Mouse (Mus musculus) CH12.LX (cell line): ENCODE data around the gene Vtcn1. TPM values are rescaled to one million over a fixed set of nuclear protein-coding genes. Genes with fewer than 3 reads are reported as not detected.

Source experiments
- DNase-seq: peaks from one replicate; pipeline ENCODE4 v3.0.0-alpha.2; 2013; ENCODE audit errors: extremely low read depth
- H3K27ac ChIP-seq: 2 replicates; pipeline ENCODE4 v1.5.1; 2012; ENCODE audit warnings: low read depth, mild to moderate bottlenecking, control low read depth, moderate library complexity; ENCODE audit not compliant: insufficient read depth
- H3K27me3 ChIP-seq: replicated peaks from 2 replicates; pipeline ENCODE3; 2012; ENCODE audit warnings: inconsistent platforms
- H3K36me3 ChIP-seq, 2 experiments: replicated peaks in 1 of 2; 2 replicates each; pipeline versions ENCODE3 to v1.6.1; 2012; ENCODE audit warnings: inconsistent platforms in 1 of 2, low read length in 1 of 2, mild to moderate bottlenecking in 1 of 2, mixed read lengths in 1 of 2, moderate library complexity in 1 of 2; ENCODE audit not compliant: control insufficient read depth in 1 of 2, insufficient read depth in 1 of 2
- H3K4me1 ChIP-seq, 2 experiments: 2 replicates each; pipeline ENCODE4 v1.6.1; 2012; ENCODE audit warnings: inconsistent platforms in 1 of 2, moderate library complexity in 1 of 2; ENCODE audit not compliant: insufficient read depth in 2 of 2, control insufficient read depth in 1 of 2
- H3K4me2 ChIP-seq: 2 replicates; pipeline ENCODE4 v1.6.1; 2012; ENCODE audit warnings: low read depth, mild to moderate bottlenecking, control low read depth; ENCODE audit not compliant: poor library complexity, insufficient read depth, severe bottlenecking
- H3K4me3 ChIP-seq, 3 experiments: fragments of 150-350 bp in 1 of 3; sonication (generic) in 1 of 3; replicated peaks in 1 of 3; 2 replicates each; pipeline versions ENCODE3 to v1.5.1; 2011 to 2012; ENCODE audit warnings: low read depth in 2 of 3, low read length in 2 of 3, mild to moderate bottlenecking in 2 of 3, moderate library complexity in 2 of 3, control low read depth in 1 of 3, improper control_type of control experiment in 1 of 3, inconsistent platforms in 1 of 3, mixed read lengths in 1 of 3; ENCODE audit not compliant: poor library complexity in 1 of 3
- H3K79me2 ChIP-seq: replicated peaks from 2 replicates; pipeline ENCODE4 v1.6.1; 2012; ENCODE audit warnings: mild to moderate bottlenecking, moderate library complexity; ENCODE audit not compliant: control insufficient read depth, poor library complexity, insufficient read depth, severe bottlenecking; ENCODE audit errors: extremely low read depth
- H3K9ac ChIP-seq: 2 replicates; pipeline ENCODE4 v1.6.1; 2012; ENCODE audit warnings: low read depth, mild to moderate bottlenecking, control low read depth, moderate library complexity; ENCODE audit not compliant: insufficient read depth
- H3K9me3 ChIP-seq: replicated peaks from 2 replicates; pipeline ENCODE3; 2012; ENCODE audit warnings: low read length, inconsistent platforms, mixed read lengths
- BHLHE40 ChIP-seq: IDR thresholded peaks from 2 replicates; pipeline ENCODE4 v1.6.1; 2011; ENCODE audit warnings: mild to moderate bottlenecking, low read depth, low read length, improper control_type of control experiment
- CHD2 ChIP-seq: IDR thresholded peaks from 2 replicates; pipeline ENCODE4 v1.6.1; 2011; ENCODE audit warnings: low read length, improper control_type of control experiment
- E2F4 ChIP-seq: IDR thresholded peaks from 2 replicates; pipeline ENCODE4 v1.6.1; 2011; ENCODE audit warnings: low read depth, low read length, improper control_type of control experiment; ENCODE audit not compliant: insufficient replicate concordance
- ELF1 ChIP-seq: IDR thresholded peaks from 2 replicates; pipeline ENCODE4 v1.6.1; 2014; ENCODE audit warnings: low read depth, mild to moderate bottlenecking, inconsistent platforms, low read length, improper control_type of control experiment
- EP300 ChIP-seq: IDR thresholded peaks from 2 replicates; pipeline ENCODE4 v1.6.1; 2011; ENCODE audit warnings: low read length, improper control_type of control experiment
- GABPA ChIP-seq: IDR thresholded peaks from 2 replicates; pipeline ENCODE4 v1.6.1; 2012; ENCODE audit warnings: low read depth, low read length, improper control_type of control experiment, inconsistent platforms; ENCODE audit not compliant: insufficient replicate concordance
- HCFC1 ChIP-seq: IDR thresholded peaks from 2 replicates; pipeline ENCODE4 v1.6.1; 2012; ENCODE audit warnings: low read depth, mild to moderate bottlenecking, inconsistent platforms, low read length, improper control_type of control experiment
- JUN ChIP-seq: IDR thresholded peaks from 2 replicates; pipeline ENCODE4 v1.6.1; 2011; ENCODE audit warnings: low read depth, mild to moderate bottlenecking, low read length, improper control_type of control experiment, moderate library complexity; ENCODE audit not compliant: insufficient read depth
- KAT2A ChIP-seq: IDR thresholded peaks from 2 replicates; pipeline ENCODE4 v1.6.1; 2012; ENCODE audit warnings: low read length, improper control_type of control experiment, inconsistent platforms; ENCODE audit not compliant: insufficient replicate concordance
- MAFK ChIP-seq: IDR thresholded peaks from 2 replicates; pipeline ENCODE4 v1.6.1; 2011; ENCODE audit warnings: low read length, improper control_type of control experiment; ENCODE audit not compliant: insufficient replicate concordance
- MAZ ChIP-seq: IDR thresholded peaks from 2 replicates; pipeline ENCODE4 v1.6.1; 2012; ENCODE audit warnings: low read depth, mild to moderate bottlenecking, inconsistent platforms, low read length, improper control_type of control experiment, moderate library complexity
- MEF2A ChIP-seq: IDR thresholded peaks from 2 replicates; pipeline ENCODE4 v1.6.1; 2014; ENCODE audit warnings: low read depth, mild to moderate bottlenecking, inconsistent platforms, low read length, improper control_type of control experiment, borderline replicate concordance
- MYC ChIP-seq: IDR thresholded peaks from 2 replicates; pipeline ENCODE4 v1.6.1; 2011; ENCODE audit warnings: low read depth, mild to moderate bottlenecking, improper control_type of control experiment, low read length
- NRF1 ChIP-seq: IDR thresholded peaks from 2 replicates; pipeline ENCODE4 v1.6.1; 2014; ENCODE audit warnings: low read depth, mild to moderate bottlenecking, inconsistent platforms, low read length, improper control_type of control experiment, moderate library complexity
- PAX5 ChIP-seq: IDR thresholded peaks from 2 replicates; pipeline ENCODE4 v1.6.1; 2012; ENCODE audit warnings: low read length, inconsistent platforms, mixed read lengths
- POLR2A ChIP-seq: IDR thresholded peaks from 2 replicates; pipeline ENCODE4 v1.6.1; 2011; ENCODE audit warnings: low read depth, mild to moderate bottlenecking, improper control_type of control experiment, low read length
- RAD21 ChIP-seq: IDR thresholded peaks from 2 replicates; pipeline ENCODE4 v1.6.1; 2011; ENCODE audit warnings: low read depth, mild to moderate bottlenecking, low read length, improper control_type of control experiment, moderate library complexity
- TBP ChIP-seq: conservative IDR thresholded peaks from 2 replicates; pipeline ENCODE4 v1.6.1; 2011; ENCODE audit warnings: low read depth, low read length, improper control_type of control experiment
- USF1 ChIP-seq: IDR thresholded peaks from 2 replicates; pipeline ENCODE4 v1.6.1; 2014; ENCODE audit warnings: low read depth, mild to moderate bottlenecking, inconsistent platforms, low read length, improper control_type of control experiment
- ZKSCAN1 ChIP-seq: IDR thresholded peaks from 2 replicates; pipeline ENCODE4 v1.6.1; 2012; ENCODE audit warnings: low read depth, inconsistent platforms, low read length, improper control_type of control experiment, borderline replicate concordance
- ZMIZ1 ChIP-seq: IDR thresholded peaks from 2 replicates; pipeline ENCODE4 v1.6.1; 2012; ENCODE audit warnings: low read depth, mild to moderate bottlenecking, inconsistent platforms, low read length, improper control_type of control experiment
- dilution Hi-C: fragments of 300-500 bp; cut with MboI; formaldehyde crosslinking; loops from 2 replicates; pipeline ENCODE4 v1.14.3; 2020; ENCODE audit warnings: low sequenced_read_pairs; ENCODE audit not compliant: extremely low pct_unique_long_range_greater_than_20kb, extremely low pct_ligation_motif_present
- in situ Hi-C: fragments of 300-500 bp; cut with MboI; formaldehyde crosslinking; loops from 3 replicates; pipeline ENCODE4 v1.14.3; 2019; ENCODE audit warnings: low sequenced_read_pairs, low pct_ligation_motif_present, low pct_unique_long_range_greater_than_20kb, mixed read lengths
- polyA plus RNA-seq: library from polyadenylated mRNA; unstranded; fragments of >175 nt; gene quantifications from 2 replicates; pipeline ENCODE4 v1.2.1, GENCODE M21; 2012; ENCODE audit warnings: low read depth; ENCODE audit not compliant: insufficient read length
- total RNA-seq, 2 experiments: library from RNA; depleted of rRNA; stranded (reverse); fragments of 300-350 nt in 1 of 2; fragments of >200 nt in 1 of 2; gene quantifications; 2 replicates each; pipeline ENCODE4 v1.2.3; 2012 to 2014

Vtcn1 gene
- total and polyA plus RNA-seq, 3 experiments, result 0.04 to 0.14 TPM; not detected in 1

DNA sequence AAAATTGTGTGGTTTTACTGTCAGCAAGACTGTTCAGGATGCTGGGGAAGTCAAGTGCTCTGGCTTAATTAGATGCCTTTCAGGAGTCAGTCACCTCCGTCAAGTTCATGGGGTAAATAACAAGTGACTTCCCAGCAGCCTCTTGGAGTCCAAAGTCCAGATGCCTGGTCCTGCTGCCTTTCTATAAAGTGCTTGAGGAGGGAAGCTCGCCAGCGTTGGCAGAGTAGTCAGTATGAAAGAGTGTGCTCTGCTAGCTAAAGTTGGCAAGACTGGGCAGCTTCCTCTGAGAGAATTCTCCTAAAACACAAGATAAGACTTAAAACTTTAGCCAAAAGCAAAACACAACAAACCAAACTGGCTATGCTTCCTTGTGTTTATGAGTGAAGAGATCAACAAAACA lies 18.5 kb downstream of the Vtcn1 start:
- dilution Hi-C loops (no loop called here), in situ Hi-C loops (no loop called here)
- H3K9me3 ChIP-seq, result no peaks in the 10 kb centered on the region

DNA sequence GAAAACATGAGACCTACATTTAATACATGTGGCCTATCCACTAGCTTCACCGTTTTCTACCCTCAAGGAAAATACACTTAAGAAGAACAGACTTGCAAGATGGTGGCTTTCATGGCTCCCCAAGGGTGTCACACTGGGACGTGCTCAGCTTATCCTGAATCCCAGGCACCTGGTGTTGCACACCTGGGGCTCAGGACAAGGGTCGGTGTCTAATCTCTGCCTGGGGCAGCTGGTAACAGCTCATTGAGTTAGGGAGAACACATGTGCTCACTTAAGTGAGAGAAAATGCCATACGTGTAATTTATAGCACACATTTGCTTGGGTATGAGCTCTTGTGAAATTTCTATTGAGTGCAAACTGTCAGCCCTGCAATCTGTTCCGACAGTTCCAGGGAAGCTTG lies 19.1 kb downstream of the Vtcn1 start:
- Histone ChIP-seq H3K4me2 (no peak overlapping the region), H3K79me2 (no peaks in the 10 kb centered on the region), H3K27me3 (no peaks in the 10 kb centered on the region), H3K4me1 (peaks cover 10 to 33% of the 10 kb centered on the region in 2 experiments; a peak in 3 of 4 replicates), H3K4me3 (no peak overlapping the region), H3K9ac (no peak overlapping the region), H3K9me3 (no peaks in the 10 kb centered on the region), H3K27ac (no peak overlapping the region), H3K36me3 (no peaks in the 10 kb centered on the region)
- DNase-seq, result no peak
- dilution Hi-C loops, result no loop called here
- no peak for TF ChIP-seq ZMIZ1
- TF ChIP-seq GABPA, result no peak
- TF ChIP-seq MAZ, result no peak
- TF ChIP-seq MEF2A, result no peak
- no peak for TF ChIP-seq NRF1
- no peak for TF ChIP-seq CHD2
- TF ChIP-seq BHLHE40, result no peak
- TF ChIP-seq RAD21, result no peak
- TF ChIP-seq KAT2A, result no peak
- TF ChIP-seq ELF1, result no peak
- TF ChIP-seq TBP, result no peak
- TF ChIP-seq PAX5, result no peak
- no peak for TF ChIP-seq E2F4
- in situ Hi-C loops, result no loop called here

More for the DNA sequence above, 18.5 kb downstream of the Vtcn1 start:
- peaks cover 7 to 27% of the 10 kb centered on the region in 2 experiments; a peak in 3 of 4 replicates for H3K4me1 ChIP-seq
- TF ChIP-seq ZKSCAN1 (no peak), CHD2 (no peak), POLR2A (no peak), USF1 (no peak), MAZ (no peak), NRF1 (no peak), E2F4 (no peak), MAFK (no peak), HCFC1 (no peak), EP300 (no peak), MYC (no peak), GABPA (no peak), JUN (no peak), PAX5 (no peak)
- no peak overlapping the region for H3K9ac ChIP-seq
- no peaks in the 10 kb centered on the region for H3K27me3 ChIP-seq
- H3K36me3 ChIP-seq, result no peaks in the 10 kb centered on the region
- DNase-seq, result no peak
- no peak overlapping the region for H3K4me3 ChIP-seq
- H3K4me2 ChIP-seq, result no peak overlapping the region
- H3K79me2 ChIP-seq, result no peaks in the 10 kb centered on the region
- H3K27ac ChIP-seq, result no peak overlapping the region
